Comparison of ENCODE assay signal across 17 mouse cellular contexts in the genomic region with DNA sequence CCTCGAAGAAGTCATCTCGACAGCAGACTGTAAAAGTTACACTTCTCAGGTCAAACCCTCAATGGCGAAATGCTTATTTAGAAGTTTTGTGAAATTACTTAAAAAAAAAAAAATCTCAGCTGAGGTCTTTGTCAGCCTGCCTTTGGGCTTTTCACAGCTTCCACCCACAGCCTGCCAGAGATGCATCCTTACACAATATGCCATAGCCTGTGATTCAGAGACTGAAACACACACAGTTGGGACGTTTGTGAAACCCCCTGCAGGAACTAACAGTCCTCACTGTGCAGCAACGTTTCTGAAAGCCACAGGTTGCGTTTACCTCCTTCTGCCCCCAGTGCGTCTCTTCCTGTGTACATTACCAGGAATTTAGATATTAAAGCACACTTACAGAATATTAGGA.
A peak's percentile ranks its signal among the peaks of the same experiment; 100 is the strongest.
DNase-seq lines count a peak whose midpoint lies in the region.
"Had no signal": no experiment of that assay in that cellular context is flagged by ENCODE, and none has a peak within 500 bp of the region (broad histone marks: within the 10 kb centered on the region; RNA-seq: fewer than 3 reads in every experiment).

No protein-coding gene starts in this region.

- intact Hi-C loops in left cerebral cortex, postnatal 14 days (cut with DNase I) = no loop called here

- peak; percentile 37 for DNase-seq in layer of hippocampus, adult 11-12 months (ENCODE audit: low spot score)
- no peak for DNase-seq in layer of hippocampus, adult 9-10 months (ENCODE audit: low spot score)
- peak; percentile 7 to 14 for DNase-seq in left cerebral cortex, postnatal 14 days (ENCODE audit: low spot score in 2 of 2)
- DNase-seq in left cerebral cortex, adult 11 months (ENCODE audit: low spot score) = no peak
- peak; percentile 2 for DNase-seq in 416B (ENCODE audit: low read depth)
- peak; percentile 47 for DNase-seq in brain, adult 2 months (ENCODE audit: low read depth, low spot score)
- DNase-seq in urinary bladder, adult 18-20 months (ENCODE audit: low spot score in 2 of 2) = no peak
- no peak for DNase-seq in adrenal gland, postnatal 4 days (ENCODE audit: low spot score in 2 of 2)
- DNase-seq: adrenal gland, postnatal 10 days; adrenal gland, postnatal 36 days; cerebellum, adult 11-12 months; cerebellum, adult 8-10 months; cerebellum, postnatal 10 days; cerebellum, postnatal 36 days; embryo, embryonic 11 days; gastrocnemius, postnatal 25 days; heart, adult 2 months had no signal

Comparison
In these comparisons a context has a peak if more than half of its experiments do, and no peak if none do; other contexts are left out.
1. DNase-seq: peak in layer of hippocampus, adult 11-12 months (single experiment), left cerebral cortex, postnatal 14 days (2 of 2), 416B (single experiment) and brain, adult 2 months (single experiment); none in layer of hippocampus, adult 9-10 months (single experiment), left cerebral cortex, adult 11 months (single experiment), urinary bladder, adult 18-20 months (0 of 2) and adrenal gland, postnatal 4 days (0 of 2).